Mouse (Mus musculus): ENCODE results near the gene Stil. TPM values are rescaled to one million over a fixed set of nuclear protein-coding genes. Genes with fewer than 3 reads are reported as not detected.

Stil gene
- polyA plus RNA-seq (2012; rRNA removed), result 15.1 and 24.3 TPM in 2 replicates

DNA sequence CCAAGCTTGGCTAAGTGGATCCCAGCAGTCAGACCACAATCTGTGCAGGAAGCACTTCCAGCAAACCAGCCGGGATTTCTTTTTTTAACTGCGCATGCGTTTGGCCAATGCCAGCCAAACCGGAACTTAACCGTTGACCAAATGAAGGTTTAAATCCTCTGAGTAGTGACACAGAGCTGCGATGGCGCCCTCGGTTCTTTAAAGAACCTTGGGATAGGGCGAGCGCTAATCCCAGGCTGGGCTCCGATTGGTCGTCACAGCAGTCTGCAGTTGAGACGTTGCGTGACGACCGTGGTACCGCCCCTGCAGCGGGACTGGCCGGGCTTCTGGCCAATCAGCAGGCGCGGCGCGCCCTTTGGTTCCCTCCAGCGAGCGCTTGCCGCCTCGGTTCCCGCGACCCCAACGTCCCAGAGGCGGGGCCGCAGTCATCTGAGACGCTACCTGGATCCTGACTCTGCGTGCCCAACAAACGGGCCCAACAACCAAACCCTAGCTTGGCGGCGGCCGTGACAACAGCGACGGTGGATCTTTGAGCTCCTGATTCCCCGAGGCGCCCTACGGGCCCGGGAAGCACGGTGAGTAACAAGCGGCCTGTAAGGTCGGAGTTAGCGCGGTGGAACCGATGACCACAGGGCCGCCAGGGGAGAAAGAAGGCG lies at the start of gene Stil:
Gene Stil, plus strand, starts transcription at position 387 of the 656 bp plus-strand sequence.

DNA sequence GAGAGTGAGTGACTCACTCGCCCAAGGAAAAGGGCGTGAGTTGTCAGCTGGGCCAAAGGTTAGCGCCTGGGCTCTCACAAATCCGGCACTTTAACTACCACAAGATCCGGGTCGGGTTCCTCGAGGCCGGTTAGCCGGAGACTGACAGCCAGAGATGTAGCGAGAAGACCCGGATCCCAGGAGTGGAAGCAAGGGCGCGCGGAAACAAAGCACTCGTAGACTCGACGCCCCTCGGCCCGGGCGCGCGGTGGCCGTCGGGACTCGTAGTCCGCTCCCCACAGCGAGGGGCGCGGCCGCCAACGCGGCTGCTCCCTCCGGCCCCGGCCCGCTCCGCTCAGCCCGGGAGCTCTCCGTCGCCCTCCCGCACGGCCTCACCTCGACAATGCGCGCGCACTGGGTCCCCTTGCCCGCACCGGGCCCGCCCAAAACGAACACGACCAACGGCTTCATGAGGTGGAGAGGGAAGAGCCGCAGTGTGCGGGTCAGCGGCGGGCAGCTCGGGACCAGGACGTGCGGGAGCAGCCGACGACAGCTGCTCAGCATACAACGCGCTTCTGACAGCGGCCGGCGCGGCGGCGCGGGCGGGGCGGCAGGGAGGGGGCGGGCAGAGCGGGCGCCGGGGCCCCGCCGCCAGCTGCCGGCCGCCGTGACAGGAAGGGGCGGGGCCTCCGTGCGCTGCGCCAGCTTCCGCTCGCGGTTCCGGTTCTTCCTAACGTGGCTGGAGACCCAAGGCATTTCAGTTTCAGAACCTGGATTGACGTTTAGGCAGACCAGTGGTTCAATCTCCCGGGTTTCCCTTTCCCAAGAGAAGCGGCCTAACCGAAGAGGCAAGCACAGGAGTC lies 13.1 kb upstream of the Stil start, which contains the start of gene Cmpk1:
Gene Cmpk1, minus strand, starts transcription at position 651 of the 842 bp plus-strand sequence.

DNA sequence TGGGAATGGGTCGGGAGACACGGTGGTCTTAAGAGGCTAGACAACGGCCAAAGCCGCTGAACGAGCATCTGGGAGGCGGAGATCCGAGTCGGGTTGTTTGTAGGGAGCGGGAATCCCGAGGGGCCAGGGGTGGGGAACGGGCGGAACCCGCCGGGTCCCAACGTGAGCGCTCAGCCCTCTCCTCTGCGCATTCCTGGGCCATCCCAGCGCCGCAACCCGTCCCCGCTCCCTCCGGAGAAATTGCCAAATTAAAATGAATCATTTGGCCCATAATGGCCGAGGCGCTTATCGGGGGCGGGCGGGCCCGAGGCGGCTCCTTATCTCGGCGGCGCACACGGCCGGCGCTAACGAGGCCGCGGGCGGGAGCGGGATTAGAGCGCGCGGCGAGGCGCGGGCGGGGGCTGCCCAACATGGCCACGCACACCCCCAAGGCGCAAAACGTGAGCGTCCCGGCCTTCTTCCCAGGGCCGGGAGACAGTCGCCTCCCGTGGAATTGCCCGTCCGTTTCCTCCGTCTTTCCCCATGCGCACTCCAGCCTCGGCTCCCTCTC lies 56.5 kb downstream of the Stil start, which contains the start of gene Tal1:
Gene Tal1, plus strand, starts transcription at position 56 of the 550 bp plus-strand sequence.

DNA sequence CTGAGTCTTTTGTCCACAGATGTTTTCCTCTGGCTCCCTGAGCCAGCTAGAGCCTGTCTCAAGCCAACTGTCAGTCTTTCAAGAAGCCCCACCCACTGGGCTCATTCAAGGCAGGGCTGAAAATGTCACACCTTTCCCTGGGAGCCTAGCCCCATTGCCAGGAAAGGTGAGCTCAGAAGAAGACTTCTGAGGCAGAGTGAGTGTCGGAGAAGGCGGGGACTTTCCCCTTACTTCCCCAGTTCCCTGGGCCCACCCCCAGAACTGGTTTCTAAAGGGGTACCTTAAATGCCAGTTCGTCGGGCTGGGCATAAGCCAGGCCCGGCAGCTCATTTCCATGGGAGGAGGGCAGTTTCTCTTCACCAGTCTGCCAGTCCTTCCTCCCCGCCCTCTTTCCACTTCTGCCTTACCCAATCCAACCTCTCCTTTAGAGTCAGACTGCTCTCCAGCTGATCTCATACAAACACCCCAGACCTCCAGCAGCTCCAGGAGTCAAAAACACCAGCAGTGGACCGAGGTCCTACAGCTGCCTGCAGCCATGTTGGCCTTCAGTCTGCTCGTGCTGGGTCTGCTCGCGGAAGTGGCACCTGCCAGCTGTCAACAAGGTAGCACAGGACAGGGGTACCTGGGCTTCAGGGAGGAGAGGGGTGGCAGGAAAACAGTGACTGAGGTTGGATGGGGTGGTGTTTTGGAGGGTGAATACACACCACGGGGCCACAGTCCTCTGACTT lies 88.8 kb downstream of the Stil start, which contains the start of gene Pdzk1ip1:
Gene Pdzk1ip1, plus strand, starts transcription at position 98 of the 728 bp plus-strand sequence.

Other genes starting within 250 kb of the Stil start
- gene Gm12830, start 178.4 kb upstream of the Stil start, polyA plus RNA-seq (2012; rRNA removed), result not detected in 2 replicates
- gene Foxd2, start 91.3 kb upstream of the Stil start, polyA plus RNA-seq (2012; rRNA removed), result 5.1 and 5.6 TPM in 2 replicates
- gene Foxe3, start 74.1 kb upstream of the Stil start, polyA plus RNA-seq (2012; rRNA removed), result 0.16 and 1.2 TPM in 2 replicates
- gene Cmpk1, start 12.9 kb upstream of the Stil start, polyA plus RNA-seq (2012; rRNA removed), result 53.8 and 58.7 TPM in 2 replicates
- gene Tal1, start 56.3 kb downstream of the Stil start, polyA plus RNA-seq (2012; rRNA removed), result 18.2 and 22.6 TPM in 2 replicates
- 18.3 and 22.4 TPM in 2 replicates for gene Pdzk1ip1, start 88.5 kb downstream of the Stil start, polyA plus RNA-seq (2012; rRNA removed)
- 0.58 and 0.71 TPM in 2 replicates for gene Cyp4x1, start 134.1 kb downstream of the Stil start, polyA plus RNA-seq (2012; rRNA removed)
- gene Cyp4a29, start 241.9 kb downstream of the Stil start, polyA plus RNA-seq (2012; rRNA removed), result not detected in 2 replicates